Mouse (Mus musculus) liver, postnatal 0 days (tissue): ENCODE data around the gene Cdrt4.

Experiments used
- CTCF ChIP-seq: sonication (generic); IDR thresholded peaks from 2 replicates; pipeline ENCODE4 v1.5.1; 2016; ENCODE audit warnings: antibody characterized with exemption, low read depth
- EP300 ChIP-seq: IDR thresholded peaks from 2 replicates; pipeline ENCODE4 v1.6.1; 2016; ENCODE audit warnings: antibody characterized with exemption, low read depth, mild to moderate bottlenecking

DNA sequence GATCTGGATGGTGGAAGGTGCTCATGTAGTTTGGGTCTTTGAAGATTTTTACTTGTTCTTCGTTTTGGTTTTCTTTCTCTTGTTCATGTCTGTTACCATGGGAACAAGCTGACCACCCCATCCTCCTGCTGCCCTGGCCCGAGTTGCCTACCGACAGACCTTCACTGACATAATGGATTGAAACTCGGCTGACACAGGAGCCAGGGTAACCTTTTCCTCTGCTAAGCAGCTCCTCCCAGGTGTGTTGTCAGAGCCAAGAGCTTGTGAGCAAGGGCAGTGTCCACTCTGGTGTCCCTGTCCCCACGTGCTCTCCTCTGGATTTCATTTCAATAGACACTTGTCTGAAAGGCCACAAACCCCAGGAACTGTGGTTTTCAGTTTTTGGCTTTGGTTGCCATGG, 12.1 kb upstream of the Cdrt4 start:
- no peak for TF ChIP-seq EP300
- TF ChIP-seq CTCF = no peak
